Mouse (Mus musculus) heart, embryonic 10.5 days (tissue): ENCODE data around the gene Sall1. TPM values are rescaled to one million over a fixed set of nuclear protein-coding genes. Genes with fewer than 3 reads are reported as not detected.

Source experiments
- DNase-seq: peaks from one replicate; pipeline ENCODE4 v3.0.0-alpha.2; 2017; ENCODE audit warnings: low spot score
- H3K27ac ChIP-seq: fragments of 300-500 bp; sonication (generic); 2 replicates; pipeline ENCODE4 v1.5.1; 2016; ENCODE audit warnings: mild to moderate bottlenecking
- H3K27me3 ChIP-seq: fragments of 300-500 bp; sonication (generic); 2 replicates; pipeline ENCODE4 v1.6.1; 2016; ENCODE audit warnings: mild to moderate bottlenecking; ENCODE audit not compliant: poor library complexity, insufficient read depth, severe bottlenecking
- H3K36me3 ChIP-seq: fragments of 300-500 bp; sonication (generic); 2 replicates; pipeline ENCODE4 v1.6.1; 2016; ENCODE audit warnings: mild to moderate bottlenecking, moderate library complexity
- H3K4me1 ChIP-seq: fragments of 300-500 bp; sonication (generic); 2 replicates; pipeline ENCODE4 v1.6.1; 2016; ENCODE audit warnings: mild to moderate bottlenecking
- H3K4me3 ChIP-seq: fragments of 300-500 bp; sonication (generic); 2 replicates; pipeline ENCODE4 v1.5.1; 2016; ENCODE audit warnings: mild to moderate bottlenecking, moderate library complexity
- H3K9me3 ChIP-seq: fragments of 300-500 bp; sonication (generic); 2 replicates; pipeline ENCODE4 v1.6.1; 2016; ENCODE audit warnings: mild to moderate bottlenecking, moderate library complexity
- WGBS: fragments of 180-500 bp; shearing (Covaris S2); methylation state at CpG from one replicate; pipeline ENCODE4 v1.1.7; 2016; 5-methylcytosine and 5-hydroxymethylcytosine counted together
- polyA plus RNA-seq: library from polyadenylated mRNA; unstranded; fragments of >200 nt; fragmentation: Nextera tagmentation; extraction: Ambion mirVana; gene quantifications from 2 replicates; pipeline ENCODE4 v1.2.1, GENCODE M21; 2016

Sall1 gene
- 5.9 and 6.9 TPM in 2 replicates for polyA plus RNA-seq

DNA sequence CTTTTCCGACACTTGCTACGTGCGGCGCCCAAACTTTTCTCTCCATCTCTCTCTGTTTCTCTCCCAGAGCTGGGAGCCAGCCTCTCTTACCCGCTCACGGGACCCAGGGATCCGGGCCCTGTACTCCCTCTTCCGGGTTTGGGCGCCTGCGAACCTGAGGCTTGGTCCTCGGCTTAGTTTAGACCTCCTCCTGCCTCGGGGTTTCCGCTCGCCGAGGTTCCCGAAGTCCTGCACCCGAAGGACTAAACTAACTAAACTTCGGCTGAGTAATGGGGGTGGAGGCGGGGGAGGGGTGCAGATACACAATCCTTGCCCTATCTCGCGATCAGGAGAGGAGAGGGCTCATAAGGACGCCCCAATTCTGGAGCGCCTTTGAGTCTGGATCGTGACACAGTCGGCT lies at the start of gene Sall1:
TSS of gene Sall1 (minus strand) at position 223 of the 400 bp plus-strand sequence.
- WGBS, result under 1% methylated on average over 25 of the region's 25 CpGs
- peak within 1 kb of the TSS; percentile 89 for H3K4me3 ChIP-seq
- peaks cover 46% of the 10 kb centered on the region for H3K27me3 ChIP-seq
- no peak for DNase-seq
- peaks cover 48% of the 10 kb centered on the region for H3K4me1 ChIP-seq
- H3K9me3 ChIP-seq, result no peaks in the 10 kb centered on the region
- peak within 1 kb of the TSS; percentile 96 for H3K27ac ChIP-seq
- H3K36me3 ChIP-seq, result no peaks in the 10 kb centered on the region

DNA sequence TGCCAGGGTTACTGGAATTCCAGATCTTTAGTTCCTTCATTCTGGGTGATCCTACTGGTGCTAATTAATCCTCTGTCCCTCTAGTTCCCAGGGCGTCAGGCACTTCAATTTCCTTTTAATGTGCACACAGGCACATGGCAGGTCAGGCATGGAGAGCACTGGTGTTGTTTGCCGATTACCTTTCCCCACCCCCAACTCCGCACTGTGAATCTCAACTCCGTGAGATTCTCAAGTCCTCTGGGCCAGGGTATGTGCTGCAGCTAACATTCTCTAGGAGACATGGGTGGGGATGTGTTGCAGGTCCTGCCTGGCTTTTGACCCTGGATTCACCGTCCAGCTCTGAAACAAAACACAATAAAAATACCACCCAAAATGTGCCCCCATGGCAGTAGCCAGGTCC lies 46.0 kb upstream of the Sall1 start:
- DNase-seq, result no peak
- Histone ChIP-seq H3K27me3 (peaks cover 6% of the 10 kb centered on the region), H3K4me3 (no peak overlapping the region), H3K27ac (no peak overlapping the region), H3K4me1 (no peaks in the 10 kb centered on the region; the same call in 1 of the 2 replicates), H3K36me3 (no peaks in the 10 kb centered on the region), H3K9me3 (no peaks in the 10 kb centered on the region)
- 37% methylated on average over 5 of the region's 5 CpGs for WGBS

DNA sequence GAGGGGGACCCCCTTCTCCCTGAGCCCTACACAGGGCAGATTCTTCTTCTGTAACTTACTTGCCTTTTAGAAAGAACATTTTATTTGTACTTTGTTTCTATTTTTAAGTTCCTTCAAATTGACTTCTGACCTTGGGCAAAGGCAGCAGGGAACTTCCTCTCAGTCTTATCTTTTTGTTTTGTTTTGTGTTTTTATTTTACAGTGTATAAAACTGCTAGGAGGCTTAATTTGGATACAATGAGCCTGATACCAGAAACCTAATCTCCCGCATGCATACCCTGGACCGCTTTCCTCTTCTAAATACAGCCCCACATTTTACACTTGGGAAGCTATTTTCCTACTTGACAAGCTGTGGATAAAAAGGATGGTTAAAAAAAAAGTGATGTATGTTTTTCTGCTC lies 35.2 kb upstream of the Sall1 start:
- Histone ChIP-seq H3K27me3 (no peaks in the 10 kb centered on the region), H3K36me3 (no peaks in the 10 kb centered on the region), H3K9me3 (no peaks in the 10 kb centered on the region), H3K27ac (no peak overlapping the region), H3K4me1 (peaks cover 6% of the 10 kb centered on the region; the same call in 1 of the 2 replicates), H3K4me3 (no peak overlapping the region)
- 75% methylated on average over 2 of the region's 2 CpGs for WGBS
- no peak for DNase-seq

DNA sequence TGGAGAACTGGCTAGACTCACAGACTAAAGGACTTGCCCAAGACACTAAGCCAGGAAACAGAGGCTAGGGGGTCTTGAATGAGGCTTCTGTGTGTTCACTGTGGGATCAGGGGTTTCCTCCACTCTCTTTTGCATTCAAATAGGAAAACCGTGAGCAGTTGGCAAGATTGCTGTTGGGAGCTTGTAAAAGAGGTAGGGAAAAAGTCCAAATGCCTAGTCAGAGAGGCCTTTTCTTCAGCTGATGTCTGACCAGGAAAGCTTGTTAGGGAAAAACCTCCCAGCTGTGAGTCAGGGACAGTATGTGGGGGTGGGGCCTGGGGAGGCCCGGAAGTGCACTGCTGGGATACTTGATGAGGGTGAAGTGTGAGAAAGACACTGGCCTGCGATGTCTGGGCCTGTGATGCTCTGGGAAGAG lies 29.0 kb upstream of the Sall1 start:
- Histone ChIP-seq H3K4me1 (peaks cover 17% of the 10 kb centered on the region), H3K4me3 (no peak overlapping the region), H3K27ac (peak overlapping the region; percentile 62; the same call in 1 of the 2 replicates), H3K36me3 (no peaks in the 10 kb centered on the region), H3K27me3 (no peaks in the 10 kb centered on the region), H3K9me3 (no peaks in the 10 kb centered on the region)
- DNase-seq, result no peak
- WGBS, result 11% methylated on average over 3 of the region's 3 CpGs

DNA sequence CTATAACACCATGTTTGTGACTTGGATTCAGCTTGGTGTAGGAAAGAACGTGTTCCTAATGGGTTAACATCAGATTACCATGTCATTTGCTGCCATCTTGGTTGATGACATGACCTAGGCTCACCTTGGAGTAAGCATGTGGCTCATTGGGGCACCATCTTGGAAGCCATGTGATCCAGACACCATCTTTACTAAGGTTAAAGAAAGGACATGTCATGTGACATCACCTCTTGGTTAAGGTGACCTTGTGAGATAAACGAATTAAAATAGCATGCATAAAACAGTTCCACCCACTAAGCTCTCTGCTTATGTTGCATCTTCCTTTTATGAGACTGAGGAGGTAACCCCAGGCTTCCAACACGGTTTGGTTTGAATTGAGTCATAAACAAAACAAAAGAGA lies 23.5 kb upstream of the Sall1 start:
- no peaks in the 10 kb centered on the region for H3K36me3 ChIP-seq
- peaks cover 6% of the 10 kb centered on the region; the same call in 1 of the 2 replicates for H3K27me3 ChIP-seq
- no peaks in the 10 kb centered on the region for H3K9me3 ChIP-seq
- no peak overlapping the region for H3K27ac ChIP-seq
- H3K4me1 ChIP-seq, result peaks cover 5% of the 10 kb centered on the region; the same call in 1 of the 2 replicates
- 81% methylated on average over 3 of the region's 3 CpGs for WGBS
- no peak overlapping the region for H3K4me3 ChIP-seq
- no peak for DNase-seq

DNA sequence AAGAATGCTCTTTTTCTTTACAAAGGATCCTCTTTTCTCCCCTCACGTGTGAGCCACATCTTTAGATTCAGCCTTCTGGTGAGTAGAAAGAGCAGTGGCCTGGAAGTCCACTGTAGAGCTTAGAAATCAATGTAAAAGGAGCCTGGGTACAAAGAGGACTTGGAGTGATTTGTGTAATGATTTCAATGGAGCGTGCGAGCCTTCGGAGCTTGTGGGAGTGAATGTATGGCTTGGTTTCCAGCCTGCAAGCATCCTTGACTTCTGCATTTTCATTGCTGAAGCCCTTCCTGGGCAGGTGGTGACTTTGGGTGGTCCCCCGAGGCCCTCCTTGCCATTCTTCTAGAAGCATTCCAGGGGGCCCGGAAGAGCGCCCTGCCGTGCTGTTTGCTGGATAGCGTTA lies 20.1 kb upstream of the Sall1 start:
- H3K27ac ChIP-seq, result no peak overlapping the region
- peaks cover 10% of the 10 kb centered on the region; the same call in 1 of the 2 replicates for H3K4me1 ChIP-seq
- 74% methylated on average over 9 of the region's 9 CpGs for WGBS
- H3K9me3 ChIP-seq, result no peaks in the 10 kb centered on the region
- H3K4me3 ChIP-seq, result no peak overlapping the region
- peaks cover 14% of the 10 kb centered on the region; the same call in 1 of the 2 replicates for H3K27me3 ChIP-seq
- no peak for DNase-seq
- no peaks in the 10 kb centered on the region for H3K36me3 ChIP-seq

DNA sequence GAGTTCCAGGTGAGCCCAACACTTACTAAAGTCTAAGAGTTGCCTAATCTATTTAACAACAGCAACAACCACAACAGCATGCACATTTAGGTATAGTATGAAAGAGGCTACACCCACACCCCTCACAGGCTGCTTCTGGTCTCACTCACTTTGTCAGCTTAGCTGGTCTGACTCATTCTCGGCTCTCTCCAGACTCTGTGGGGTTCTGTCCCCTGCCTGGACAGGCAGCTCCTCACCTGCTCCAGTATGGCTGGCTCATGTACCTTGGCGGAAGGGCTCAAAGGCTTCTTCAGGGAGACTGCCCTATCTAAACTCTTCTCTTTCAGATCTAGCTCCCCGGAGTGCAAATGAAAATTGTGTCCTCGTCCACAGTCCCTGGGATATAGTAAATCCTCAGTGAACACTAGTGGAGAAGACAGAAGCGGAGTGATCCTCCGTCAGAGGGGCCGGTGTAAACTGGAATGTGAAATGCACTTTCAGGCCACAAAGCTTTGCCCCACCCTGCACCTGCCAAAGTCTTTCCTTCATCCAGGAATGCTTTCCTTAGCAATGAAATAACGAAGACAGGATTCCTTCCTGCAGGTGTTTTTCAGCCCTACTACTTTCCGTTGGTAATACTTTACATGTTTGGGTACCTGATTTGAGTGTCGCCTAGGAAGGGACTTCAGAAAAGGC lies 19.5 kb upstream of the Sall1 start:
- H3K4me3 ChIP-seq, result no peak overlapping the region
- H3K9me3 ChIP-seq, result no peaks in the 10 kb centered on the region
- peaks cover 14% of the 10 kb centered on the region; the same call in 1 of the 2 replicates for H3K27me3 ChIP-seq
- no peak overlapping the region for H3K27ac ChIP-seq
- no peaks in the 10 kb centered on the region for H3K36me3 ChIP-seq
- WGBS, result 77% methylated on average over 10 of the region's 10 CpGs
- no peak for DNase-seq
- H3K4me1 ChIP-seq, result peaks cover 14% of the 10 kb centered on the region; the same call in 1 of the 2 replicates

DNA sequence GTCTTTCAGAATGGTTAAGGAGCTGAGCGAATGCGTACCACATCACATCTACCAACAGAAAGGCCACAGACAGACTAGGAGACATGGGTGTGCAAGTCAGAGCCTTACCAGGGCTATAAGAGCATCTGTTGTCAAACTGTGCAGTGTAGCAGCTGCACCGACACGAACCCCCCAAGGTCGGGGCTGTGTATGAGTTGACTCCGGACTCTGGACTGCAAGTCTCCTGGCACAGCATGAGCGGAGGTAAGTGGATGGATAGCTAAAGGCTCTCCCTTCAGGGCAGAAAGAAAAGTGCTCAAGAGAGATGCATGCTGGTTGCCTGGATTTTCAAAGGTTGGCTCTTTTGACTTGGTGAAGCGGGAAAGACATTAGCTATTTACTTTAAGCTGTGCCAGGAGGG lies 16.8 kb upstream of the Sall1 start:
- Histone ChIP-seq H3K9me3 (no peaks in the 10 kb centered on the region), H3K4me3 (no peak overlapping the region), H3K36me3 (no peaks in the 10 kb centered on the region), H3K27me3 (peaks cover 19% of the 10 kb centered on the region; the same call in 1 of the 2 replicates), H3K4me1 (peaks cover 14% of the 10 kb centered on the region; the same call in 1 of the 2 replicates), H3K27ac (no peak overlapping the region)
- WGBS, result 88% methylated on average over 8 of the region's 8 CpGs
- DNase-seq, result no peak

DNA sequence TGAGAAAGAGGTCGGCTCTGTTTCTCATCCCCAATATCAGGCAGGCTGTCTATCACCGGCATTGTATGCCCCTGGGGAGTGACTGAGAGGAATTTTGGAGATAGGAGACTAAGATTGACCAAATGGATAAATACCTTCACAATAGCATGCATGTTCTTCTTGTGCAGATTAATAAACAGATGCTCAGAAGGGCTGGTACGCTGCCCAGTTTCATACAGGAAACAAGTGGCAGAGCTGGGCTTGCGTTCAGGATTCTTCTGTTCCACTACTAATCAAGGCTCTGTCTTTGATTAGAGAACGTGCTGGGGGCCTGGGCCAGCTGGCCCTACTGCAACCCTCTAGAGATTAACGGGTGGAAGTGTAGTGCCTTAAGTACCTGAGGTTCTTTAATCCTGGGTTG lies 15.5 kb upstream of the Sall1 start:
- whole genome bisulfite sequencing, result 23% methylated on average over 6 of the region's 6 CpGs
- Histone ChIP-seq H3K4me1 (peaks cover 14% of the 10 kb centered on the region; the same call in 1 of the 2 replicates), H3K27ac (no peak overlapping the region)

DNA sequence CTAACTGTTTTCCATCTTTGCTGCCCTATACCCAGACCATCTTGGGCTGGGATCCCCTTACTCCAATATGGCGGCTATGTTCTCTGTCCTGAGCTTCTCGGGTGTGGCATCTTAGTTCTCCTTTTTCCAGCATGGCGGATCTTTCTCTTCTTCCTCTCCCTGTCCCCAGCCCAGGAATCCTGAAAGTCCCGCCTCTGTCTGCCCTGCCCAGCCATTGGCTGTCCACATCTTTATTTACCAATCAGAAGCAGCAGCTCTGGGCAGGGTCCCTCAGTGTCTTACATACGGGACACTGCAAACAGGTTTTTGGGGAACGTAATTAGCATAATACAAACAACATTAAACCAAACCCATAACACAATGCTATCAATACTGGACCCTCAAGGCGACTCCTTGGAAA lies 8.9 kb upstream of the Sall1 start:
- 86% methylated on average over 7 of the region's 7 CpGs for WGBS
- H3K27me3 ChIP-seq, result peaks cover 25% of the 10 kb centered on the region

More for the DNA sequence above, 15.5 kb upstream of the Sall1 start:
- Histone ChIP-seq H3K36me3 (no peaks in the 10 kb centered on the region), H3K9me3 (no peaks in the 10 kb centered on the region), H3K27me3 (peaks cover 12% of the 10 kb centered on the region; the same call in 1 of the 2 replicates), H3K4me3 (no peak overlapping the region)
- DNase-seq, result no peak

DNA sequence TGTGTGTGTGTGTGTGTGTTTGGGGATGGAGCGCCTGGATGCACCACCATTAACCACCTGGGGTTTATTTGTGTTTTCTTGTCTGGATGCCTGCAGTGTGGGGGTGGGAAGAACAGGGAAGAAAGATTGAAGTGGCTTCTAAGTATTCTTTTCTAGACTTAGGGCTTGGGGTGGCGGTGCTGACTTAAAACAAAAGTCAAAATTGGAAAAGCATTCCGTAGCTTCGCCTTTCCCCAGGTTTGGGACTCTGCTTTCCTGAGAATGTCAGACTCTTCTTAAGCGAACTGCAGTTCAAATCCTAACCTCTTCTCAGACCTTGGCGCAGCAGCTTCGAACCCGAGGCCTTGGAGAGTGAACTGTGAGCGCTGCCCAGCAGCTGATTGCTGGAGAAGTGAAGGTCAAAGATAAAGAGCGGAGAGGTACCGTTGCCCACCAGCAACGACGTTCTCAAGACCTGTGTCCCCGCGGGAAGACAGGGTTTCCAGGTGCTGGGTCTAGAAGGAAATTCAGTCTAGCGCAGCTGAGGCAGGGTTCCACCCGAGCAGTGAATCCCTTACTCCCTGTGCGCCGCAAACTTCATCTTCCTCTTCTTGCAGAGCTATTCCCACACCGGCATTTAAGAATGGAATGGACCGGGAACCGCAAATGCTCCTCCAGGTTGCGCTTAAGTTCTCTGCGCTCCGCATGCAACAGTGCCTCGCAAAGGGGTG lies 2.8 kb upstream of the Sall1 start:
- Histone ChIP-seq H3K36me3 (no peaks in the 10 kb centered on the region), H3K4me1 (peaks cover 40% of the 10 kb centered on the region), H3K27me3 (peaks cover 61% of the 10 kb centered on the region), H3K4me3 (peak overlapping the region; percentile 89), H3K27ac (no peak overlapping the region), H3K9me3 (no peaks in the 10 kb centered on the region)
- WGBS, result 3% methylated on average over 26 of the region's 26 CpGs
- no peak for DNase-seq

More for the DNA sequence above, 8.9 kb upstream of the Sall1 start:
- H3K4me1 ChIP-seq, result no peaks in the 10 kb centered on the region
- H3K27ac ChIP-seq, result no peak overlapping the region
- H3K36me3 ChIP-seq, result no peaks in the 10 kb centered on the region
- no peaks in the 10 kb centered on the region for H3K9me3 ChIP-seq
- DNase-seq, result no peak
- no peak overlapping the region for H3K4me3 ChIP-seq

DNA sequence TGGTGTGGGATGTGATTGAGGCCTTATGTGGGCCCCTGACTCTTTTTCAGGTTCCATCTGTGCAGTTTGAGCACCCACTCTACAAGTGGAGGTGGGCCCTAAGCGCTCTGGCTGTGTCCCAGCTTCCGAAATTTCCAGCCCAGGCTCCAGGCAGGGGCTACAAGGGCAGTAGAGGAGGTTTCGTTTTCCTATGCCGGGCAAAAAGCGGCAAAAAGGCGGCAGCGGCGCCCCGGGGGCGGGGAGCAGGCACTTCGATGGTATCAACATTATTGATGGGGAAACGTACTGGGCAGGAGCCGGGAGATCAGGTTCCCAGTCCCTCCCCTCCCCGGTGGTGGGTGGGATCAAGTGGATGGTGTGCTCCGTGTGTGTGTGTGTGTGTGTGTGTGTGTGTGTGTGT lies 2.3 kb upstream of the Sall1 start:
- WGBS, result 2% methylated on average over 13 of the region's 15 CpGs
- peak overlapping the region; percentile 89 for H3K4me3 ChIP-seq
- peak overlapping the region; percentile 65 for H3K27ac ChIP-seq
- H3K27me3 ChIP-seq, result peaks cover 61% of the 10 kb centered on the region
- no peaks in the 10 kb centered on the region for H3K36me3 ChIP-seq
- no peaks in the 10 kb centered on the region for H3K9me3 ChIP-seq
- no peak for DNase-seq
- H3K4me1 ChIP-seq, result peaks cover 41% of the 10 kb centered on the region

DNA sequence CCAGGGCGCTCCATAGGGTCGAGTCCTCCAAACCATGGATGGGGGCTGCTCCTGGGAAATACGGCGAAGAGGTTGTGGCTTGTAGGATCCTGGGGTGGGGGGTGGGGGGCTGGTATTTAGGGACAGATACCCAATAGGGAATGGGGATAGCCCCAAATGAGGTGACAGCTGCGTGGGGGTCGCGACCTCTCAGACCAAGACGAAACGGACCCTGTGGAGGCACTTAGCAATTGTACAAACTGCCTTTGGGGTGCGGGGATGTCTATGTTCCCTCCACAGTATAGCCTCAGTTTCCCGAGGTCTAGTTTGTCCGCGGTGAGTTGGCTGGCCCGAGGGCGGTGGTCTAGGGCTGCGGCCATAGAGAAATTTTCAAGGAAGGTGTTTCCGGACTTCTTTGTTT lies 1.8 kb upstream of the Sall1 start:
- peak overlapping the region; percentile 65; the same call in 1 of the 2 replicates for H3K27ac ChIP-seq
- WGBS, result 2% methylated on average over 17 of the region's 17 CpGs
- H3K9me3 ChIP-seq, result no peaks in the 10 kb centered on the region
- H3K27me3 ChIP-seq, result peaks cover 61% of the 10 kb centered on the region
- H3K4me3 ChIP-seq, result peak overlapping the region; percentile 89
- DNase-seq, result no peak
- H3K36me3 ChIP-seq, result no peaks in the 10 kb centered on the region
- H3K4me1 ChIP-seq, result peaks cover 41% of the 10 kb centered on the region
